Mouse (Mus musculus) right cerebral cortex, adult 18-20 months (tissue): ENCODE measurements around the gene Fam227b.

Source experiments
- DNase-seq: peaks from one replicate; pipeline ENCODE4 v3.0.0; 2022; ENCODE audit warnings: mixed read lengths

Gene Fam227b

DNA sequence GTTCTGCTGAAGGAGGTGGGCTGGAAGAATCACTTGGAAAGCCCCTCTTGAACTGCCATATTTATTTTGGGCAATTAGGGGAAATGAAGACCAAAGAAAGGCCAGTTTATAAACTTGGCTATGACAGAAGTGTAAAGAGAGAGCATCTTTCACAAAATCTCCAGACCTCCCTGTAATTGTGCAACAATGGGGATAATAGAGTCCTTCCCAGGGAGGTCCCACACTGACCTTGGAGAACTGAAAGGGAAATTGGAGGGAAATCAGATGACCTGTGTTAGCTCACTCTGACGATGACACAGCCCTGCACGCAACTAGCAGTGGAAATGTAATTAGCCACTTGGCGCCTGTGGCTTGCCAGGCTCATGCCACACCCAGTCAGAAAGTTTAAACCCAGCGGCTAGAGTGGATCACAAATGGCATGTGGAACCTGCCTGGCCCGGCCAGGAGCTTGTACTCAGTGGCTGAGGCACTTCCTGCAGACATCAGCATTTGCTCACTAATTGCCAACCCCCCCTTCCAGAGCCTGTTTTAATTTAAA lies 175.9 kb downstream of the Fam227b start:
- no peak for DNase-seq

DNA sequence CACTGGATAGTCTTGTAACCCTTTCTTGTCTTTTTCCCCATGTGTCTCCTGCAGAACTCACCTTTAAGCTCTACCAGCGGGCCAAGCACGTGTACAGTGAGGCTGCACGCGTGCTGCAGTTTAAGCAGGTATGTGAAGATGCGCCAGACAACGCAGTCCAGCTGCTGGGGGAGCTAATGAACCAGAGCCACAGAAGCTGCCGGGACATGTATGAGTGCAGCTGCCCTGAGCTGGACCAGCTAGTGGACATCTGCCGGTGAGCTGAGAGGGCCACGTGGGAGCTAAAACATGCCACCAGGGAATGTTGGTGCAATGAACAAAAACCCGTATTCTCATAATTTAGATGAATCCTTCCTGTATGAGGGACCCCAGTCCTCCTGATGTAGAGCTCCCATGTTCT lies 176.6 kb downstream of the Fam227b start:
- no peak for DNase-seq

- no peak for DNase-seq
Observed at GRCm38 (mm10) chr2:125973207-125973606, 178.6 kb downstream of the Fam227b start.

DNA sequence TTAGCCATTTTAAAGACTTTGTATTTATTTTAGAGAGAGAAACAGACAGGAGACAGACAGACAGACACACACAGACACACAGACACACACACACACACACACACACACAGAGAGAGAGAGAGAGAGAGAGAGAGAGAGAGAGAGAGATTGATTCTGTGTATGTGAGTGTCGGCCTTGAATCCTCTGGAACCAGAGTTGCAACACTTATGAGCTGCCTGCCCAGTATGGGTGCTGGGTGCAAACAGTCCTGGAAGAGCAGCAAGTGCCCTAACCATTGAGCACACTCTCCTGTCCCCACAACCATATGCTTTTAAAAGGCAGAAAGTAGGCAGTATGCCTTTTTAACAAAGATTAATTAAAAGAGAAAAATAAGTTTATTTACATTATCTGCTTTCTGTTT lies 183.0 kb downstream of the Fam227b start:
- no peak for DNase-seq

DNA sequence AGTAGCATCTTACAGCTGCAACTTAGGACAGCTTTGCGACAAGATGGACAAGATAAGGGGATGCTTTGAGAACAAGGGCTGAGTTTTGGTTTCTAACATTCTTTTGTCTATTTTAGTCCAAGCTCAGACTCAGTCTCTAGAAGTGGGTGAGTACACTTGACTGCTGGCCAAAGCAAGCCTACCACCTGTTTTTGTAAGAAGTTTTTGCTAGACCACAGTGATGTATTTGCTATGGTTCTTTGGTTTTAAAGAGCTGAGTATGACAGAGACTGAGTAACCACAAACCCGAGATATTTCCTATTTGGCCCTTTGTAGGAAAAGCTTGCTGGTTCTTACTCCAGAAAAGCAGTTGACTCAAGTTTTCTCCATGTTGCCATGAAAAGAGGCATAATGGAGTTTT lies 203.6 kb downstream of the Fam227b start:
- DNase-seq: peak; percentile 19

GRCm38 (mm10) chr2:125943301-125943700 lies 208.5 kb downstream of the Fam227b start:
- DNase-seq: no peak

DNA sequence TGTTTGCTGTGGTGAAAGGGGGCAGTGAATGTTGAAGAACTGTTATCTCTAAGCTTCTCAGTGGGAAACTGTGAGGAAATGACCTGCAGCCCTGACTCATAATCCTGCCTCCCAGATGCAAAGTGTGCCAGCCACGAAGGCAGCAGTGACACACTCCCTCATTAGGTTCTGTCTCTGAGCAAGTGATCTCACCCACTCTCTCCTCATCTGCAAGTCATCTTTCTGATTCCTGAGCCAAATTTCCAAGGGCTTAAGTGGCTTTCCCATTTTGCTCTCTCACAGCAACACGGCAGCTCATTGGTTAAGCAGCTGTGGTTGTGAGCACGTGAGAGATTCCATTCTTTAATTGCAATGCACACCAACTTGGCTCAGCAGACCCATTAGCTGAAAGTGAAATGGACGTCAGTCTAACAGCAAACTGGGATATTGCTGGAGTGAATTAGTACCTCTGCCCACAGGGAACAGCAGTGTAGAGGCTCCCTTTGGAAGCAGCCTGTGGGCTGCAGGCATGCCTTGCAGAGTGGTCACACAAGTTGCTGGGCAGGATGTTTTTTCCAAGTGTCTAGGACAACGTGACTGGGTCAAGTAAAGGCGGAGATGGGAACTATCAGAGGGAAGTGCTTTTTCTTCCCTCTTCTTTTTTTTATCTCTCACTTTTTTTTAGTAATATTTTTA lies 210.6 kb downstream of the Fam227b start:
- peak; percentile 46 for DNase-seq

DNA sequence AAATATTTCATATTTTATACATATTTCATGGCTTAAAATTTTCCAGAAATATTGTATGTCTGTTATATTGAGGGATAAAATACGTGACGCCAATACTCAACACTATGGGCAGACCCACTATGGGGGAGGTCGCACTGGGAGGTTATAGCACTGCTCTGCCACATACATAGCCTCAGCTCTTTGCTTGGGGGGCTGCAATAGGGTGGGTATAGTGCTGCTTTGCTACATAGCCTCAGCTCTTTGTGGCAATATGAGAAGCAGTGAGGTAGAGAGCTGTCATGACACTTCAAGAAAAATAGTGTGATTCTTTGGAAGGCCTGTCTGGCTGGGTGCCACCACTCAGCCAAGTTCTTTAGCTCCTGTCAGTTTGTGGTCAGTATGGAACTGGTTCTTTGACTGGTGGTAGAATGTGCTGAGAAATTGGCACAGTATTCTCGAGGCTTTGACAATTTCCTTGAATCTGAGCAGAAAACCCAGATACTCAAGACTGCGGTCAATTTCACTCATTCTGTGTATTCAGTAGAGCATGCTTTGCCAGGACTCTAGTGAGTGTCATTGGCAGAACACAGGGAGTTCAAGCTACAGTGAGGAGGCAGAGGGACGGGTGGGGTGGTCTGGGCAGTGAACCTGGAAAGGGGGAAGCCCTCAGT lies 212.7 kb downstream of the Fam227b start:
- no peak for DNase-seq

DNA sequence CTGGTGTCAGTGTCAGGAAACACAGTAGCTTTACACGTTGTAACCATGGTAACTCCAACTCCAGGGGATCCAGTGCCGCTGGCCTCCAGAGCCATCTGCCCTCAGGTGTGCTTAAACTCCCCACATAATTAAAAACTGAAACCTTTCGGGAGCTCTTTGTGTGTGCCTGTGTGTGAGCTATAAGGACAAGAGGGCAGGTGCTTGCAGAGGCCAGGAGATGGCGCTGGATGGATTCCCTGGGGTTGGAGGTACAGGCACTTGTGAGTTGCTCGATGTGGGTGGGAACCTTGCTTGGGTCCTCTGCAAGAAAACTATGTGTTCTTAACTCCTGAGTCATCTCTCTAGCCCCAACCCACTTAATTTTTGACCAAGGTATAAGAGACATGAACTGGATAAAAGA lies 215.4 kb downstream of the Fam227b start:
- no peak for DNase-seq

GRCm38 (mm10) chr2:125933977-125934376 lies 217.8 kb downstream of the Fam227b start:
- no peak for DNase-seq
